Mouse (Mus musculus) megakaryocyte, adult 5-6 weeks (primary cell): ENCODE data around the gene Taf8. TPM values are rescaled to one million over a fixed set of nuclear protein-coding genes. Genes with fewer than 3 reads are reported as not detected.

Experiments used
- ATAC-seq: 2 replicates; pipeline ENCODE4 v1.8.0; 2016; ENCODE audit warnings: mild to moderate bottlenecking, inconsistent platforms; ENCODE audit not compliant: poor library complexity, severe bottlenecking
- total RNA-seq, 2 experiments: library from RNA; stranded (forward) in 1 of 2; stranded (reverse) in 1 of 2; fragments of 153-499, 151-499 nt in 1 of 2; fragments of 221-1000, 200-1000 nt in 1 of 2; gene quantifications; 2 replicates each; pipeline versions ENCODE4 v1.2.3 to v1.2.4; 2015 to 2017

Gene Taf8
- total RNA-seq, 2 experiments from 2014 or later, result 19.3 to 57.5 TPM

GRCm38 (mm10) chr17:47459341-47459919, 42.7 kb downstream of the Taf8 start:
- ATAC-seq, result no peak

GRCm38 (mm10) chr17:47458936-47459335, 43.2 kb downstream of the Taf8 start:
- no peak for ATAC-seq

- no peak for ATAC-seq
These were observed 43.8 kb downstream of the Taf8 start for GRCm38 (mm10) chr17:47458310-47458709.

- peak; percentile 94 for ATAC-seq
These were observed 47.4 kb downstream of the Taf8 start for GRCm38 (mm10) chr17:47454675-47455074.

- no peak for ATAC-seq
These were observed 49.2 kb downstream of the Taf8 start for GRCm38 (mm10) chr17:47452886-47453285.

- ATAC-seq, result no peak
These were observed 51.1 kb downstream of the Taf8 start for GRCm38 (mm10) chr17:47450880-47451565.

GRCm38 (mm10) chr17:47450239-47450638, 51.9 kb downstream of the Taf8 start:
- no peak for ATAC-seq

- no peak for ATAC-seq
These were observed 52.7 kb downstream of the Taf8 start for GRCm38 (mm10) chr17:47449432-47449831.

- no peak for ATAC-seq
These were observed 53.3 kb downstream of the Taf8 start for GRCm38 (mm10) chr17:47448523-47449372.

- no peak for ATAC-seq
These were observed 55.5 kb downstream of the Taf8 start for GRCm38 (mm10) chr17:47446561-47446960.

- no peak for ATAC-seq
These were observed 56.1 kb downstream of the Taf8 start for GRCm38 (mm10) chr17:47446025-47446424.

- ATAC-seq, result no peak
These were observed 56.6 kb downstream of the Taf8 start for GRCm38 (mm10) chr17:47445518-47445917.

- ATAC-seq, result no peak
These were observed 58.0 kb downstream of the Taf8 start for GRCm38 (mm10) chr17:47444113-47444512.

GRCm38 (mm10) chr17:47442271-47442670, 59.8 kb downstream of the Taf8 start:
- no peak for ATAC-seq

GRCm38 (mm10) chr17:47441296-47442051, 60.6 kb downstream of the Taf8 start:
- ATAC-seq, result peak; percentile 20; the same call in 1 of the 2 replicates

- ATAC-seq, result no peak
These were observed 61.7 kb downstream of the Taf8 start for GRCm38 (mm10) chr17:47440359-47440890.

GRCm38 (mm10) chr17:47439396-47440028, 62.6 kb downstream of the Taf8 start:
- peak; percentile 39; the same call in 1 of the 2 replicates for ATAC-seq

GRCm38 (mm10) chr17:47438611-47439010, 63.5 kb downstream of the Taf8 start:
- ATAC-seq, result no peak

GRCm38 (mm10) chr17:47436907-47437547, 65.1 kb downstream of the Taf8 start, which contains the start of gene 1700001C19Rik:
Gene 1700001C19Rik, minus strand, starts transcription at chr17:47437376.
- ATAC-seq, result peak; percentile 51
